Mouse (Mus musculus) CD4-positive helper T cell, adult 2 months (primary cell): ENCODE results near the gene Preb.

Source experiments
- DNase-seq: peaks from one replicate; pipeline ENCODE4 v3.0.0-alpha.2; 2012; ENCODE audit warnings: low read depth, missing footprints, low spot score

The Preb gene

GRCm38 (mm10) chr5:30954556-30954955 is 5.6 kb downstream of the Preb start:
- no peak for DNase-seq

DNA sequence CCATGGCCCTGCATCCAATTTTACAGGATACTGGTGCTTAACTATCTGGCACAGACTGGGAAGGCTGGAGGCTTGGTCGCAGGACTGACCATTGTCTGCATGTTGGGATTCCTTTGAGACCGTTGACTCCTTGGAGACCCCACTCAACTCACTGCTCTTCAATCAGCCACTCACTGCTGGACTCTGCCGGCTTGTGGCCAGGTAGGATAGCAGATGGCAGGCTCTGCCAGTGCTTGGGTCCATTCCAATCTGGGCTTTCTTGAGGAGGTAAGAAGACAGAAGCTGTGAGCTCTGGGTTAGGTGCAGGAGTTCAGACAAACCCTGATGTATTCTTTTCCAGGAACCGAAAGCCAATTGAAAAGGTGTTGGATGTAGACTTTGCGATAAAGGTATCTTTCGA is 6.1 kb downstream of the Preb start:
- DNase-seq: no peak

DNA sequence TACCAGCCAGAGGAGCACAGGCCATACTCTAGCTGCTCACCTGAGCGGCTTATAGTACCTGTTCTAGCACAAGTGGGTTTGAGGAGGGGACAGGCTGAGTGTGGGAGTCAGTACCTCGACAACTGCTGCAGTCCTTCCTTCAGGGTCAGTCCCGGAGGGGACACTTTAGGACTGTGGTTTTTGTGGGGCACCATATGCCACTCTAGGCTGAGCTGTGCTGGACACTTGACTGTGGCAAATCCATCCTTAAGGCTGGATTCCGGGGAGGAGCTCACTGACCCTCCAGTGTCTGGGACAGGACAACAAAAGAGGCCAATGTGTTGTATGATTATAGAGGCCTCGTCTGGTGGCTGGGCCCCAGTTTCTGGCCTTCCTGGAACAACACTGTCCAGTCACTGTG is 7.6 kb downstream of the Preb start:
- no peak for DNase-seq

GRCm38 (mm10) chr5:30951706-30952105 is 8.5 kb downstream of the Preb start:
- DNase-seq: no peak

GRCm38 (mm10) chr5:30950922-30951321 is 9.2 kb downstream of the Preb start:
- DNase-seq: no peak

DNA sequence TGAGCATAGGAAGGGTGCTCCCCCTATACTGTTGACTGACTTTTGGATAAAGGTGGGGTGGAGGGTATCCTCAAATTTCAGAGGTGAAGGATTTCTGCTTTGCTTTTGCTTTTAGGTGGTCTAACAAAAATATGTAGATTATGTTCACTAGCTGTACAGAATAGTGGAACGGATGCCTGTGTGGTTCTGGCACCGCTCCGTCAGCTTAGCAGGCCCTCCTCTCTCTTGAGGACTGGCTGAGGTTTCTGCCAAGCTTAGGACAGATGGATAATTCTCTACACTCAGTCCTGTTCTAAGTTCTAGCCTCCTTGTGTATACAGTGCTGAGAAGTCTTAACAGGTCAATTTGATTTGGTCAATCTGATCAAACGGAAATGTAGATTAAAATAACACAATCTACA is 9.7 kb downstream of the Preb start:
- no peak for DNase-seq

DNA sequence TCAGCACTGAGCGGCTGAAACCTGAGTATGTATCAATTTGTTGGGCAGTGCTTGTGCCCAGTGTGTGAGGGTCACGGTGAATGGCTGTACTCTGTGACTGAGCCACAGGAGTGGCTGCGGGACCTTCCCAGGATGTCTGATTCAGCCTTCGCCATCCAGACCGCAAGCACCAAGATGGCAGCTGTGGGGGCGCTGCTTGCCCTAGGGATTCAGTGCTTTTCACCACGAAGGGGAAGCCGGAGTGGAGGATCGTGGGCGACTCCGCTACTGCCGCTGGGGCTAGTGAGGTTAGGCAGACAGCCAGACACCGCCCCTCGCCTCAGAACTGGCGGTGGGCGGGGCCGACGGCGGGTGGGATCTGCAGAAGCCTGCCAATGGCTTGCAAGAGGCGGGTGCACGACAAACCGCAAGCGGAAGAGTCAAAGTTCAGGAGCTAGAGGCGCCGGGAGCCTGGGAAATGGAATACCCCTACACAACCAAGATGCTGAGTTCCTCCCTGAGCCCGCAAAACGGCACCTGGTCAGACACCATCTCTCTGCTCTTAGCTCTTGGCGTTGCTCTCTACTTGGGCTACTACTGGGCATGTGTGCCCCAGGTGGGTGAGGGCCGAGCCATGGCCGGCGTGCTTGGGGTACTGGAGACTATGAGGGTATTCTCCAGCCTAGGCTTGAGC is 10.4 kb downstream of the Preb start:
- DNase-seq: peak; percentile 94

DNA sequence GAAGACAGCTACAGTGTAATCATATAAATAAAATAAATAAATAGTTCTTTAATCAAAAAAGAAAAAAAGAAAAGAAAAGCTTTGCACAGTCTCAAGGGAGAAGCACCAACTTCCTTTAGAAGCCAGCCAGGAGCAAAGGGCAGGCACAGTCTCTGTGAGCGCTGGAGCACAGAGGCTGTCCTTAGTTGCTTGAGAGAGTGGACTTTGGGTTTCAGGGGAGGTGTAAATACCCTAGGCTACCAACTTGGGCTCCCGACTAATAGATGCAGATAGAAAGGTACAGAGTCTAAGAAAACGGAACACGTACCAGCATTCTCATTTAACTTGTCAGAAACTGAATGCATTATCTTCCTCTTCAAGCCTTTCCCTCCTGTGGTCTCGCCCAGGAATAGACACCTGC is 11.5 kb downstream of the Preb start:
- no peak for DNase-seq

- peak; percentile 42 for DNase-seq
These were observed 15.0 kb downstream of the Preb start, which contains the start of gene Cgref1 for GRCm38 (mm10) chr5:30944956-30945781. TSS of gene Cgref1 (minus strand) at chr5:30945591.

DNA sequence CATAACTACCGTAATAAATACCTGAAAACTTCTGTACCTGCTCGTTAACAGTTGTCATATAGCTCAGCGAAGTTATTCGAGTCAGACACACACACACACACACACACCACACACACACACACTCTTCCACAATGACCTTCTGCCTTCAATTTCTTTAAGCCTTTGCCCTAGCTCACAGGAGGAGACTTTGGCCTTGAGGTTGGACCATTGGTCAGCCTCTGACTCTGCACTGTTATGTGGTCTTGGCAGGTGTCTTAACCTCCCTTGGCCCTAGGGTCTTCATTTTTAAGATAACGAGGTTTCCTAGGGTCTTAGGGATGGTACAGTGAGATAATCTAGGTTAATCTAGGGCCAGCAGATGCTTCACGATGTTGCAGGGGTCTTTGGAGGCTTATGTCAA is 15.8 kb downstream of the Preb start:
- DNase-seq: no peak

- no peak for DNase-seq
These were observed 17.2 kb downstream of the Preb start for GRCm38 (mm10) chr5:30943004-30943403.

GRCm38 (mm10) chr5:30934725-30935461 is 25.3 kb downstream of the Preb start:
- DNase-seq: no peak

- DNase-seq: no peak
These were observed 26.5 kb downstream of the Preb start for GRCm38 (mm10) chr5:30933705-30934104.

DNA sequence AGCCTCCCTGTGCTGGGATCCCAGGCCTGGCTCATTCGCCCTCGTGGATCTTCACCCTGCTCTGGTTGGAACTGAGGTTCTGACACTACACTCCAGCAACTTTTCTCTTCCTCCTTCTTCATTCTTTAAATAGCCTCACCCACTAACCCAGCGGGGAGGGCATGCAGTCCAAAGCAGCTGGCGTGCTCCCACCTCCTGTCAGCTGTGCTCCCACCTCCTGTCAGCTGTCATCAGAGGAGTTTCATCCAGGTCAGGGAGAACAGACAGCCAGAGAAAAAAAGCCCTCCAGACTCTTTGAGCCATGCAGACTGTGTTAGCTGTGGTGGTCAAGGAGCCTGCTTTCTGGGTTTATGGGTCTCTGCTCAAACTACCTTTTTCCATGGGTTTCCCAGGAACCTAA is 28.8 kb downstream of the Preb start:
- DNase-seq: no peak

DNA sequence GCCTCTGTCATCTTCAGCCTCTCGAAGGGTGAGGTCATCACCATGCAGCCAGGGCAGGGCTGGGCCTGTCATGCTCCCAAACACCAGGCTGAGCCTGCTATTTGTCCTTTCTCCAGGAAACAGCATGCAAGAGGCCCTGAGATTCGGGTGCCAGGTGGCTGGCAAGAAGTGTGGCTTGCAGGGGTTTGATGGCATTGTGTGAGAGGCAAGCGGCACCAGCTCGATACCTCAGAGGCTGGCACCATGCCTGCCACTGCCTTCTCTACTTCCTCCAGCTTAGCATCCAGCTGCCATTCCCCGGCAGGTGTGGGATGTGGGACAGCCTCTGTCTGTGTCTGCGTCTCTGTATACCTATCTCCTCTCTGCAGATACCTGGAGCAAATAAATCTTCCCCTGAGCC is 29.3 kb downstream of the Preb start:
- no peak for DNase-seq

GRCm38 (mm10) chr5:30930121-30930520 is 30.0 kb downstream of the Preb start:
- peak; percentile 49 for DNase-seq

GRCm38 (mm10) chr5:30927945-30928529 is 32.1 kb downstream of the Preb start:
- DNase-seq: no peak

DNA sequence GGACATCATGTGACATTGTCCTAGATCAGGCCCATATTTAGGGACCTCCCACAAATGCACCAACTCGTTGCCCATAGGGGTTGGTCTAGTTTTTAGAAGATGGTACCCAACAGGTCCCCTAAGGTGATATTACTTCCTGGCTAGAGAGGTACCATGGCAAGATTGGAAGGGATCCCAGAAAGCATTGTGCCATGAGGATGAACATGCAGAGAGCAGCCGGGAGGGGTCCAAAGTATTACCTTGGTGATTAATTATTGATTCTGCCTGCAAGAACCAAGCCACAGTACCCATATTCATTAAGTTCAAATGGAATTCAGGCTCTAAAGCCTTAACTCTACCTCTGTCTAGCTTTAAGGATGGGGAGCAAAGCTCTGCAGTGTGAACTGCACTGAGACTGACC is 34.1 kb downstream of the Preb start:
- DNase-seq: no peak

DNA sequence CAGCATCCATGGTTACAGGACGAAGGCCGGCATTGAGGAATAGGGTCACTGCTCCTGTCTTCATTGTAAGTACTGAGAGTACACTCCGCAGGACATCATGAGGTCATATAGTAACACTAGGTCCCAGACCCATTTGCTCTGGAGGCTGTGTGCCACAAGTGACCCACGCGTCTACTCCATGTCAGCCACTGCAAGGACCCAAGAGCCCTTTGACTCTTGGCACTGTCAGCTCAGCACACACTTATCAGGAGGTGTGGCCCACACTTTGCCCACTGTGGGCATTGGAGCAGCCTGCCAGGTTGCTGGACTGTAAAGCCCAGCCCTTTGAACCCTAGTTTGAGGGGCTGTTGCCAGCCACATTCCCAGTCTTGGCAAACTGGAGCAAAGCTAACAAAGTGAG is 34.9 kb downstream of the Preb start:
- no peak for DNase-seq

DNA sequence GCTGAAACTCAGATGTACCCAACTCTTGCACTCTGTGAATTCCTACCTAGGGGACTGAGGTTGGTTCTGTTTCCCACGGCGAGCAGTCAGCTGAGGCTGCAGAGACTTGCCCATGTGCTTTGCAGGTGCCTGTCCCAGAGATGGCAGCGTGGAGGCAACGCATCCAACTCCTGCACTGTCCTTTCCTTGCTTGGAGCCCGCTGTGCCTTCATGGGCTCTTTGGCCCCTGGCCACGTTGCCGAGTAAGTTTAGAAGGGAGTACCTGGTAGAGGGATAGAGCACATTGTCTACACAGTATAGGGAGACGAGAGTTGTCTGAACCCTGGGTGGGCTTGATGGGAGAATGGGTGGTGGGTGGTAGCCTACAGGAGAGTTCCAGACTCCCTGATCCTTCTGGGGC is 35.5 kb downstream of the Preb start:
- DNase-seq: no peak

DNA sequence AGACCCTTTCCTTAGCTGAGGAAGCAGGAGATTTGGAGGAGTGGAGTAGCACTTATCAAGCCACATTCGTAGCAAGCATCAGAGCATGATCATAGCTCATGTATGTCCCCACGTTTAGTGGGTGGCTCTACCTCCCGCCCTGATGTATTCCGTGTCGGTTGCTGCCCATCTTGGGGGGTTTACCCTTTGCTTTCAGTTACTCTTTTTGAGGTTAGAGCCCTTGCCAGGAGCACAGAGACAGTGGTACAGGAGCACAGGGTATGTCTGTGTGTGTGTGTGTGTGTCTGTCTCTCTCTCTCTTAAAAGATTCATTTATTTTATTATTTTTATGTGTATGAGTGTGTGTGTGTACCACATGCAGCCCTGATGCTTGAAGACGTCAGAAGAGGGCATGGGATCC is 37.0 kb downstream of the Preb start:
- no peak for DNase-seq

DNA sequence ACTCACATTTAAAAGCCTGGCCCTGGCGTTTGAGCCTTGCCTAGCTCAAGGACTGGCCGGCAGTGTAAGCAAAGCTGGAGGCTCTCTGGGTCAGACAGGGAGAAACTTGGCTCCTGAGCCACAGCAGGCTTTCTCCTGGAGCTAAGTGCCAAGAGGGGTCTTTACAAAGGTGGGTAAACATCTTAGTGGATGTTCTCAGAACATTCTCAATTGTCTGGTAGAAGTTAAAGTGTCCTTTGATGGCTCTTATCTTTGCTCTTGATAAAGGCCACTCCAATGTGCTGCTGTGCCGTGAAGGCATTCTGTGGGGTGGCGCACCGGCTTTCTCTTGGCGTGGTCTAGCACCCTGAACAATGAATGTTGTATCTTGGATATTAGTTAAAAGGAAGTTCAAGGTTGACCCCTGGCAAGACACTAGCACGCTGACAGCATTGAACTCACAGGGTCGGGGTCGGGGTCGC is 37.5 kb downstream of the Preb start:
- DNase-seq: no peak
